Comparison of ENCODE assay signal across 8 mouse cellular contexts in genomic region chr1:55130943-55131401, GRCm38 (mm10). TPM values are rescaled to one million over a fixed set of nuclear protein-coding genes. Genes with fewer than 3 reads are reported as not detected.
DNase-seq lines count a peak whose midpoint lies in the region; ATAC-seq lines count a peak whose summit lies in the region.

TSS of gene Mob4 (plus strand) at chr1:55131231.

- H3K36me3 ChIP-seq in forebrain, embryonic 11.5 days (ENCODE audit: control insufficient read depth, insufficient read depth, low read length): no peaks in the 10 kb centered on the region
- H3K36me3 ChIP-seq in heart, embryonic 16.5 days (ENCODE audit: control insufficient read depth, insufficient read depth): no peaks in the 10 kb centered on the region
- peaks cover 9% of the 10 kb centered on the region; the same call in 1 of the 2 replicates for H3K36me3 ChIP-seq in liver, embryonic 15.5 days (replicated peaks)
- H3K36me3 ChIP-seq in neural tube, embryonic 12.5 days: peaks cover 7% of the 10 kb centered on the region; the same call in 1 of the 2 replicates

- peak within 1 kb of the TSS; percentile 81 for H3K4me3 ChIP-seq in forebrain, embryonic 11.5 days (ENCODE audit: low read depth, low read length)
- peak within 1 kb of the TSS; percentile 100 for H3K4me3 ChIP-seq in heart, embryonic 16.5 days (ENCODE audit: low read length)
- peak within 1 kb of the TSS; percentile 100 for H3K4me3 ChIP-seq in liver, embryonic 15.5 days (replicated peaks)
- H3K4me3 ChIP-seq in neural tube, embryonic 12.5 days: peak within 1 kb of the TSS; percentile 96

- H3K27me3 ChIP-seq in forebrain, embryonic 11.5 days (ENCODE audit: control insufficient read depth, insufficient read depth, low read length): no peaks in the 10 kb centered on the region
- H3K27me3 ChIP-seq in heart, embryonic 16.5 days (ENCODE audit: control insufficient read depth, insufficient read depth, low read length): no peaks in the 10 kb centered on the region
- no peaks in the 10 kb centered on the region for H3K27me3 ChIP-seq in liver, embryonic 15.5 days
- no peaks in the 10 kb centered on the region for H3K27me3 ChIP-seq in neural tube, embryonic 12.5 days (replicated peaks)

- H3K9ac ChIP-seq in forebrain, embryonic 11.5 days (ENCODE audit: low read length): peak within 1 kb of the TSS; percentile 95
- peak within 1 kb of the TSS; percentile 100 for H3K9ac ChIP-seq in heart, embryonic 16.5 days (ENCODE audit: low read length)
- peak within 1 kb of the TSS; percentile 97 for H3K9ac ChIP-seq in liver, embryonic 15.5 days
- H3K9ac ChIP-seq in neural tube, embryonic 12.5 days: peak within 1 kb of the TSS; percentile 98

- H3K4me2 ChIP-seq in forebrain, embryonic 11.5 days (ENCODE audit: low read depth, low read length, severe bottlenecking): peak within 1 kb of the TSS; percentile 67
- H3K4me2 ChIP-seq in heart, embryonic 16.5 days (ENCODE audit: low read depth, low read length): peak within 1 kb of the TSS; percentile 80
- H3K4me2 ChIP-seq in liver, embryonic 15.5 days: peak within 1 kb of the TSS; percentile 82
- peak within 1 kb of the TSS; percentile 70 for H3K4me2 ChIP-seq in neural tube, embryonic 12.5 days (replicated peaks)

- 0 out of 2 replicates have a peak, but pooled peaks cover 3% of the 10 kb centered on the region for H3K4me1 ChIP-seq in forebrain, embryonic 11.5 days (replicated peaks; ENCODE audit: control insufficient read depth, insufficient read depth, low read length)
- peaks cover 14% of the 10 kb centered on the region for H3K4me1 ChIP-seq in heart, embryonic 16.5 days (ENCODE audit: control insufficient read depth, insufficient read depth, low read length)
- H3K4me1 ChIP-seq in liver, embryonic 15.5 days (replicated peaks): peaks cover 30% of the 10 kb centered on the region
- peaks cover 10% of the 10 kb centered on the region for H3K4me1 ChIP-seq in neural tube, embryonic 12.5 days

- DNase-seq in CD8-positive naive resting alpha-beta T cell, adult 2 months (ENCODE audit: low read depth in 2 of 2, low spot score in 2 of 2): peak; percentile 84 to 85
- peak; percentile 80 for DNase-seq in c-Kit-positive CD71-negative TER-119-negative erythroid progenitor cells, embryonic 14.5 days (ENCODE audit: low read depth)
- peak; percentile 98 for DNase-seq in forebrain, embryonic 11.5 days (ENCODE audit: low spot score)
- peak; percentile 93 to 98 for DNase-seq in kidney, postnatal 36 days
- DNase-seq in telencephalon, adult 2 months (ENCODE audit: low read depth, low spot score): peak; percentile 93

- peak; percentile 97 for ATAC-seq in forebrain, embryonic 11.5 days (replicated peaks; ENCODE audit: low FRiP score)
- peak; percentile 93 for ATAC-seq in heart, embryonic 16.5 days (replicated peaks; ENCODE audit: extremely low read depth, insufficient read depth, low FRiP score)
- peak; percentile 95 for ATAC-seq in liver, embryonic 15.5 days (ENCODE audit: insufficient read depth)
- peak; percentile 98 for ATAC-seq in neural tube, embryonic 12.5 days (ENCODE audit: low FRiP score, low read depth)

- H3K9me3 ChIP-seq in forebrain, embryonic 11.5 days (ENCODE audit: control insufficient read depth, low read length): no peaks in the 10 kb centered on the region
- no peaks in the 10 kb centered on the region for H3K9me3 ChIP-seq in heart, embryonic 16.5 days (replicated peaks; ENCODE audit: control insufficient read depth, low read length)
- H3K9me3 ChIP-seq in liver, embryonic 15.5 days (replicated peaks): no peaks in the 10 kb centered on the region
- no peaks in the 10 kb centered on the region for H3K9me3 ChIP-seq in neural tube, embryonic 12.5 days

- under 1% methylated on average over 42 of the region's 42 CpGs for WGBS in forebrain, embryonic 11.5 days
- WGBS in heart, embryonic 16.5 days: under 1% methylated on average over 35 of the region's 42 CpGs
- under 1% methylated on average over 42 of the region's 42 CpGs for WGBS in liver, embryonic 15.5 days (ENCODE audit: insufficient replicate concordance)
- WGBS in neural tube, embryonic 12.5 days: under 1% methylated on average over 42 of the region's 42 CpGs

- peak within 1 kb of the TSS; percentile 95 for H3K27ac ChIP-seq in forebrain, embryonic 11.5 days (ENCODE audit: low read depth, low read length)
- H3K27ac ChIP-seq in heart, embryonic 16.5 days (ENCODE audit: low read length): peak within 1 kb of the TSS; percentile 98
- peak within 1 kb of the TSS; percentile 97 for H3K27ac ChIP-seq in liver, embryonic 15.5 days (replicated peaks)
- peak within 1 kb of the TSS; percentile 98 for H3K27ac ChIP-seq in neural tube, embryonic 12.5 days

RNA-seq across cellular contexts. Expression of gene Mob4, which starts in this region (rescaled TPM):
- 133 and 163 TPM in 2 replicates for polyA plus RNA-seq in forebrain, embryonic 11.5 days (2014; fragmentation: Nextera tagmentation; extraction: Ambion mirVana)
- polyA plus RNA-seq in heart, embryonic 16.5 days (2015; fragmentation: Nextera tagmentation; extraction: Ambion mirVana): 113 and 127 TPM in 2 replicates
- 37.6 and 38.2 TPM in 2 replicates for polyA plus RNA-seq in liver, embryonic 15.5 days (2015; fragmentation: Nextera tagmentation; extraction: Ambion mirVana)
- 158 and 165 TPM in 2 replicates for polyA plus RNA-seq in neural tube, embryonic 12.5 days (2016; fragmentation: Nextera tagmentation; extraction: Ambion mirVana)

Comparison
In these comparisons a context has a peak if more than half of its experiments do, and no peak if none do; other contexts are left out.
1. Peak in every context shown above with its lines: DNase-seq, ATAC-seq, H3K4me3 ChIP-seq and H3K27ac ChIP-seq.